Mouse (Mus musculus) forebrain, embryonic 12.5 days (tissue): ENCODE data around the gene Dnajb13. TPM values are rescaled to one million over a fixed set of nuclear protein-coding genes. Genes with fewer than 3 reads are reported as not detected.

Experiments used
- ATAC-seq: fragments of 200-750 bp; cut with Nextera tagmentation; 2 replicates; pipeline ENCODE4 v1.8.0; 2017; ENCODE audit warnings: moderate TSS enrichment; ENCODE audit not compliant: low FRiP score
- H3K27ac ChIP-seq: fragments of 300-500 bp; sonication (generic); 2 replicates; pipeline ENCODE4 v1.5.1; 2016; ENCODE audit warnings: mild to moderate bottlenecking
- H3K27me3 ChIP-seq: fragments of 300-500 bp; sonication (generic); 2 replicates; pipeline ENCODE4 v1.6.1; 2016; ENCODE audit warnings: mild to moderate bottlenecking
- H3K36me3 ChIP-seq: fragments of 300-500 bp; sonication (generic); replicated peaks from 2 replicates; pipeline ENCODE4 v1.6.1; 2016; ENCODE audit warnings: mild to moderate bottlenecking
- H3K4me1 ChIP-seq: fragments of 300-500 bp; sonication (generic); 2 replicates; pipeline ENCODE4 v1.6.1; 2016
- H3K4me2 ChIP-seq: fragments of 300-500 bp; sonication (generic); 2 replicates; pipeline ENCODE4 v1.6.1; 2016; ENCODE audit warnings: mild to moderate bottlenecking, moderate library complexity
- H3K4me3 ChIP-seq: fragments of 300-500 bp; sonication (generic); replicated peaks from 2 replicates; pipeline ENCODE4 v1.5.1; 2016; ENCODE audit warnings: mild to moderate bottlenecking
- H3K9ac ChIP-seq: fragments of 300-500 bp; sonication (generic); 2 replicates; pipeline ENCODE4 v1.6.1; 2016; ENCODE audit warnings: mild to moderate bottlenecking
- H3K9me3 ChIP-seq: fragments of 300-500 bp; sonication (generic); 2 replicates; pipeline ENCODE4 v1.6.1; 2016
- WGBS: fragments of 180-500 bp; shearing (Covaris S2); methylation state at CpG from one replicate; pipeline ENCODE4 v1.1.7; 2016; 5-methylcytosine and 5-hydroxymethylcytosine counted together
- polyA plus RNA-seq: library from polyadenylated mRNA; unstranded; fragments of >200 nt; fragmentation: Nextera tagmentation; extraction: Ambion mirVana; gene quantifications from 2 replicates; pipeline ENCODE4 v1.2.1, GENCODE M21; 2016

Dnajb13 gene
- polyA plus RNA-seq, 1 experiment from 2014 or later = 1.1 TPM

GRCm38 (mm10) chr7:100504740-100505487 lies 9.8 kb downstream of the Dnajb13 start:
- H3K27me3 ChIP-seq = no peaks in the 10 kb centered on the region
- no peak overlapping the region for H3K9ac ChIP-seq
- H3K36me3 ChIP-seq = no peaks in the 10 kb centered on the region
- H3K4me3 ChIP-seq = no peak overlapping the region
- WGBS = 92% methylated on average over 13 of the region's 13 CpGs
- ATAC-seq = no peak
- H3K27ac ChIP-seq = no peak overlapping the region
- H3K4me2 ChIP-seq = no peak overlapping the region
- no peaks in the 10 kb centered on the region for H3K9me3 ChIP-seq
- H3K4me1 ChIP-seq = no peaks in the 10 kb centered on the region

- H3K4me2 ChIP-seq = no peak overlapping the region
- H3K4me3 ChIP-seq = no peak overlapping the region
- ATAC-seq = no peak
- peaks cover 4% of the 10 kb centered on the region; the same call in 1 of the 2 replicates for H3K36me3 ChIP-seq
- no peaks in the 10 kb centered on the region for H3K27me3 ChIP-seq
- no peaks in the 10 kb centered on the region for H3K9me3 ChIP-seq
- H3K27ac ChIP-seq = no peak overlapping the region
- WGBS = 89% methylated on average over 5 of the region's 5 CpGs
- H3K4me1 ChIP-seq = no peaks in the 10 kb centered on the region
- H3K9ac ChIP-seq = no peak overlapping the region
Measured at GRCm38 (mm10) chr7:100503076-100503475, 11.7 kb downstream of the Dnajb13 start.

- no peak overlapping the region for H3K27ac ChIP-seq
- no peak for ATAC-seq
- H3K9me3 ChIP-seq = no peaks in the 10 kb centered on the region
- peaks cover 11% of the 10 kb centered on the region; the same call in 1 of the 2 replicates for H3K36me3 ChIP-seq
- H3K4me2 ChIP-seq = no peak overlapping the region
- H3K27me3 ChIP-seq = no peaks in the 10 kb centered on the region
- no peak overlapping the region for H3K9ac ChIP-seq
- no peaks in the 10 kb centered on the region for H3K4me1 ChIP-seq
- WGBS = 81% methylated on average over 7 of the region's 7 CpGs
- no peak overlapping the region for H3K4me3 ChIP-seq
Measured at GRCm38 (mm10) chr7:100502374-100502922, 12.3 kb downstream of the Dnajb13 start.

GRCm38 (mm10) chr7:100501844-100502373 lies 12.9 kb downstream of the Dnajb13 start:
- WGBS = 61% methylated on average over 2 of the region's 2 CpGs
- no peak overlapping the region for H3K27ac ChIP-seq
- no peaks in the 10 kb centered on the region for H3K4me1 ChIP-seq
- peaks cover 11% of the 10 kb centered on the region; the same call in 1 of the 2 replicates for H3K36me3 ChIP-seq
- no peak overlapping the region for H3K4me2 ChIP-seq
- H3K9me3 ChIP-seq = no peaks in the 10 kb centered on the region
- H3K4me3 ChIP-seq = no peak overlapping the region
- no peak for ATAC-seq
- H3K9ac ChIP-seq = no peak overlapping the region
- no peaks in the 10 kb centered on the region for H3K27me3 ChIP-seq

- Histone ChIP-seq H3K4me3 (no peak overlapping the region), H3K27me3 (no peaks in the 10 kb centered on the region), H3K4me2 (no peak overlapping the region), H3K9me3 (no peaks in the 10 kb centered on the region), H3K36me3 (peaks cover 11% of the 10 kb centered on the region; the same call in 1 of the 2 replicates), H3K9ac (no peak overlapping the region), H3K27ac (peak overlapping the region; percentile 2; the same call in 1 of the 2 replicates), H3K4me1 (peaks cover under 1% of the 10 kb centered on the region; the same call in 1 of the 2 replicates)
- no peak for ATAC-seq
- 72% methylated on average over 6 of the region's 6 CpGs for WGBS
Measured at GRCm38 (mm10) chr7:100501027-100501843, 13.5 kb downstream of the Dnajb13 start.

GRCm38 (mm10) chr7:100500276-100500977 lies 14.3 kb downstream of the Dnajb13 start:
- no peak overlapping the region for H3K4me2 ChIP-seq
- H3K27ac ChIP-seq = peak overlapping the region; percentile 2; the same call in 1 of the 2 replicates
- WGBS = 78% methylated on average over 16 of the region's 16 CpGs
- no peak for ATAC-seq
- H3K4me3 ChIP-seq = no peak overlapping the region
- no peaks in the 10 kb centered on the region for H3K9me3 ChIP-seq
- H3K27me3 ChIP-seq = no peaks in the 10 kb centered on the region
- H3K36me3 ChIP-seq = peaks cover 11% of the 10 kb centered on the region; the same call in 1 of the 2 replicates
- no peak overlapping the region for H3K9ac ChIP-seq
- H3K4me1 ChIP-seq = peaks cover 9% of the 10 kb centered on the region

- Histone ChIP-seq H3K27me3 (0 out of 2 replicates have a peak, but pooled peaks cover under 1% of the 10 kb centered on the region), H3K9ac (no peak overlapping the region), H3K4me3 (no peak overlapping the region), H3K4me2 (no peak overlapping the region), H3K27ac (no peak overlapping the region), H3K36me3 (peaks cover 11% of the 10 kb centered on the region; the same call in 1 of the 2 replicates), H3K9me3 (no peaks in the 10 kb centered on the region), H3K4me1 (peaks cover 15% of the 10 kb centered on the region)
- ATAC-seq = no peak
Measured at GRCm38 (mm10) chr7:100499465-100499864, 15.3 kb downstream of the Dnajb13 start.

- Histone ChIP-seq H3K4me1 (peaks cover 30% of the 10 kb centered on the region), H3K9ac (no peak overlapping the region), H3K27ac (no peak overlapping the region), H3K27me3 (peaks cover 14% of the 10 kb centered on the region; the same call in 1 of the 2 replicates), H3K36me3 (peaks cover 11% of the 10 kb centered on the region; the same call in 1 of the 2 replicates), H3K4me3 (no peak overlapping the region), H3K9me3 (no peaks in the 10 kb centered on the region), H3K4me2 (no peak overlapping the region)
- ATAC-seq = no peak
- WGBS = 94% methylated on average over 13 of the region's 13 CpGs
Measured at GRCm38 (mm10) chr7:100497982-100498381, 16.8 kb downstream of the Dnajb13 start.

GRCm38 (mm10) chr7:100497402-100497801 lies 17.4 kb downstream of the Dnajb13 start:
- 88% methylated on average over 4 of the region's 4 CpGs for WGBS
- no peak for ATAC-seq
- Histone ChIP-seq H3K4me1 (peaks cover 36% of the 10 kb centered on the region), H3K9ac (no peak overlapping the region), H3K27me3 (peaks cover 18% of the 10 kb centered on the region), H3K4me3 (no peak overlapping the region), H3K9me3 (no peaks in the 10 kb centered on the region), H3K27ac (no peak overlapping the region), H3K4me2 (no peak overlapping the region), H3K36me3 (peaks cover 11% of the 10 kb centered on the region; the same call in 1 of the 2 replicates)

GRCm38 (mm10) chr7:100496791-100497190 lies 18.0 kb downstream of the Dnajb13 start:
- Histone ChIP-seq H3K27me3 (peaks cover 24% of the 10 kb centered on the region), H3K36me3 (peaks cover 11% of the 10 kb centered on the region; the same call in 1 of the 2 replicates), H3K9me3 (no peaks in the 10 kb centered on the region), H3K4me2 (no peak overlapping the region), H3K9ac (no peak overlapping the region), H3K27ac (no peak overlapping the region), H3K4me3 (no peak overlapping the region), H3K4me1 (peaks cover 38% of the 10 kb centered on the region)
- WGBS = 96% methylated on average over 9 of the region's 9 CpGs
- no peak for ATAC-seq

- 90% methylated on average over 6 of the region's 6 CpGs for WGBS
- no peak overlapping the region for H3K9ac ChIP-seq
- peaks cover 11% of the 10 kb centered on the region; the same call in 1 of the 2 replicates for H3K36me3 ChIP-seq
- H3K27ac ChIP-seq = peak overlapping the region; percentile 54
- ATAC-seq = no peak
- no peak overlapping the region for H3K4me3 ChIP-seq
- H3K9me3 ChIP-seq = no peaks in the 10 kb centered on the region
- peaks cover 38% of the 10 kb centered on the region for H3K4me1 ChIP-seq
- no peak overlapping the region for H3K4me2 ChIP-seq
- peaks cover 26% of the 10 kb centered on the region for H3K27me3 ChIP-seq
Measured at GRCm38 (mm10) chr7:100496371-100496770, 18.4 kb downstream of the Dnajb13 start.
